Mouse (Mus musculus) hindbrain, embryonic 14.5 days (tissue): ENCODE results near the gene Btbd1. TPM values are rescaled to one million over a fixed set of nuclear protein-coding genes. Genes with fewer than 3 reads are reported as not detected.

Experiments used
- ATAC-seq: fragments of 200-750 bp; cut with Nextera tagmentation; 2 replicates; pipeline ENCODE4 v1.8.0; 2017; ENCODE audit warnings: moderate number of reproducible peaks, mild to moderate bottlenecking, moderate TSS enrichment, moderate library complexity; ENCODE audit not compliant: low FRiP score
- DNase-seq: peaks from one replicate; pipeline ENCODE4 v3.0.0-alpha.2; 2015; ENCODE audit warnings: low spot score
- H3K27ac ChIP-seq: fragments of 300-500 bp; sonication (generic); 2 replicates; pipeline ENCODE4 v1.5.1; 2014; ENCODE audit warnings: mild to moderate bottlenecking, moderate library complexity
- H3K27me3 ChIP-seq: fragments of 300-500 bp; sonication (generic); 2 replicates; pipeline ENCODE4 v1.6.1; 2014; ENCODE audit warnings: mild to moderate bottlenecking, low read length, mixed read lengths; ENCODE audit not compliant: control insufficient read depth, insufficient read depth
- H3K36me3 ChIP-seq: fragments of 300-500 bp; sonication (generic); replicated peaks from 2 replicates; pipeline ENCODE4 v1.6.1; 2014; ENCODE audit not compliant: control insufficient read depth, insufficient read depth
- H3K4me1 ChIP-seq: fragments of 300-500 bp; sonication (generic); replicated peaks from 2 replicates; pipeline ENCODE4 v1.6.1; 2014; ENCODE audit warnings: antibody characterized with exemption, low read length, mixed read lengths; ENCODE audit not compliant: control insufficient read depth, insufficient read depth
- H3K4me2 ChIP-seq: fragments of 300-500 bp; sonication (generic); replicated peaks from 2 replicates; pipeline ENCODE4 v1.6.1; 2014; ENCODE audit warnings: mild to moderate bottlenecking, moderate library complexity
- H3K4me3 ChIP-seq: fragments of 300-500 bp; sonication (generic); replicated peaks from 2 replicates; pipeline ENCODE4 v1.5.1; 2014; ENCODE audit warnings: mild to moderate bottlenecking, low read length
- H3K9ac ChIP-seq: fragments of 300-500 bp; sonication (generic); 2 replicates; pipeline ENCODE4 v1.6.1; 2014
- H3K9me3 ChIP-seq: fragments of 300-500 bp; sonication (generic); 2 replicates; pipeline ENCODE4 v1.6.1; 2016; ENCODE audit warnings: low read length; ENCODE audit not compliant: control insufficient read depth
- WGBS: fragments of 180-500 bp; shearing (Covaris S2); extraction: QIAGEN DNeasy Blood & Tissue Kit; methylation state at CpG from one replicate; pipeline ENCODE4 v1.1.7; 2014; 5-methylcytosine and 5-hydroxymethylcytosine counted together
- polyA plus RNA-seq: library from polyadenylated mRNA; unstranded; fragments of >200 nt; fragmentation: Nextera tagmentation; extraction: Ambion mirVana; gene quantifications from 2 replicates; pipeline ENCODE4 v1.2.1, GENCODE M21; 2014

Btbd1 gene
- polyA plus RNA-seq, 1 experiment from 2014 or later = 132 TPM

- Histone ChIP-seq H3K4me1 (peaks cover 21% of the 10 kb centered on the region), H3K9me3 (no peaks in the 10 kb centered on the region), H3K27me3 (peaks cover 7% of the 10 kb centered on the region; the same call in 1 of the 2 replicates), H3K36me3 (no peaks in the 10 kb centered on the region), H3K4me2 (no peak overlapping the region), H3K9ac (no peak overlapping the region), H3K27ac (no peak overlapping the region), H3K4me3 (no peak overlapping the region)
- ATAC-seq = no peak
- DNase-seq = no peak
- 59% methylated on average over 8 of the region's 8 CpGs for WGBS
Measured at GRCm38 (mm10) chr7:81854568-81855307, 25.5 kb upstream of the Btbd1 start.

GRCm38 (mm10) chr7:81851706-81852105, 22.5 kb upstream of the Btbd1 start:
- Histone ChIP-seq H3K4me2 (no peak overlapping the region), H3K9ac (no peak overlapping the region), H3K27me3 (no peaks in the 10 kb centered on the region), H3K9me3 (no peaks in the 10 kb centered on the region), H3K27ac (no peak overlapping the region), H3K36me3 (no peaks in the 10 kb centered on the region), H3K4me1 (peaks cover 7% of the 10 kb centered on the region), H3K4me3 (no peak overlapping the region)
- no peak for DNase-seq
- WGBS = 87% methylated on average over 3 of the region's 3 CpGs
- no peak for ATAC-seq

- no peaks in the 10 kb centered on the region for H3K27me3 ChIP-seq
- H3K4me3 ChIP-seq = no peak overlapping the region
- no peaks in the 10 kb centered on the region for H3K36me3 ChIP-seq
- no peak for ATAC-seq
- H3K9ac ChIP-seq = no peak overlapping the region
- H3K27ac ChIP-seq = no peak overlapping the region
- DNase-seq = no peak
- H3K9me3 ChIP-seq = no peaks in the 10 kb centered on the region
- peaks cover 7% of the 10 kb centered on the region for H3K4me1 ChIP-seq
- H3K4me2 ChIP-seq = no peak overlapping the region
- WGBS = 88% methylated on average over 6 of the region's 6 CpGs
Measured at GRCm38 (mm10) chr7:81850171-81850570, 20.9 kb upstream of the Btbd1 start.

GRCm38 (mm10) chr7:81849633-81850032, 20.4 kb upstream of the Btbd1 start:
- WGBS = 89% methylated on average over 7 of the region's 7 CpGs

GRCm38 (mm10) chr7:81849214-81849613, 20.0 kb upstream of the Btbd1 start:
- no peak overlapping the region for H3K27ac ChIP-seq

More at GRCm38 (mm10) chr7:81849633-81850032, 20.4 kb upstream of the Btbd1 start:
- Histone ChIP-seq H3K27me3 (no peaks in the 10 kb centered on the region), H3K36me3 (no peaks in the 10 kb centered on the region), H3K4me1 (peaks cover 3% of the 10 kb centered on the region), H3K9ac (no peak overlapping the region), H3K4me2 (no peak overlapping the region), H3K9me3 (no peaks in the 10 kb centered on the region), H3K27ac (no peak overlapping the region), H3K4me3 (no peak overlapping the region)
- no peak for ATAC-seq
- DNase-seq = no peak

GRCm38 (mm10) chr7:81847777-81848176, 18.5 kb upstream of the Btbd1 start:
- Histone ChIP-seq H3K4me1 (no peaks in the 10 kb centered on the region), H3K9ac (no peak overlapping the region), H3K4me3 (no peak overlapping the region), H3K4me2 (no peak overlapping the region), H3K36me3 (no peaks in the 10 kb centered on the region), H3K27ac (no peak overlapping the region), H3K9me3 (no peaks in the 10 kb centered on the region), H3K27me3 (no peaks in the 10 kb centered on the region)
- WGBS = 33% methylated on average over 4 of the region's 4 CpGs
- DNase-seq (no peak), ATAC-seq (no peak)

More at GRCm38 (mm10) chr7:81849214-81849613, 20.0 kb upstream of the Btbd1 start:
- Histone ChIP-seq H3K9me3 (no peaks in the 10 kb centered on the region), H3K27me3 (no peaks in the 10 kb centered on the region), H3K4me2 (no peak overlapping the region), H3K4me3 (no peak overlapping the region), H3K36me3 (no peaks in the 10 kb centered on the region), H3K4me1 (no peaks in the 10 kb centered on the region), H3K9ac (no peak overlapping the region)
- WGBS = 98% methylated on average over 5 of the region's 5 CpGs
- ATAC-seq = no peak
- DNase-seq = no peak

- Histone ChIP-seq H3K9me3 (no peaks in the 10 kb centered on the region), H3K27me3 (no peaks in the 10 kb centered on the region), H3K27ac (no peak overlapping the region), H3K4me1 (no peaks in the 10 kb centered on the region), H3K9ac (no peak overlapping the region), H3K36me3 (no peaks in the 10 kb centered on the region), H3K4me2 (no peak overlapping the region), H3K4me3 (no peak overlapping the region)
- ATAC-seq (peak; percentile 57; the same call in 1 of the 2 replicates), DNase-seq (no peak)
- WGBS = 47% methylated on average over 8 of the region's 8 CpGs
Measured at GRCm38 (mm10) chr7:81847010-81847409, 17.8 kb upstream of the Btbd1 start.

- Histone ChIP-seq H3K27ac (no peak overlapping the region), H3K4me2 (no peak overlapping the region), H3K4me1 (no peaks in the 10 kb centered on the region), H3K4me3 (no peak overlapping the region), H3K27me3 (no peaks in the 10 kb centered on the region), H3K9ac (no peak overlapping the region), H3K36me3 (no peaks in the 10 kb centered on the region), H3K9me3 (no peaks in the 10 kb centered on the region)
- ATAC-seq (no peak), DNase-seq (no peak)
- 89% methylated on average over 8 of the region's 8 CpGs for WGBS
Measured at GRCm38 (mm10) chr7:81846008-81846407, 16.8 kb upstream of the Btbd1 start.

- no peaks in the 10 kb centered on the region for H3K9me3 ChIP-seq
- H3K9ac ChIP-seq = no peak overlapping the region
- H3K4me3 ChIP-seq = no peak overlapping the region
- WGBS = 82% methylated on average over 3 of the region's 3 CpGs
- no peaks in the 10 kb centered on the region for H3K36me3 ChIP-seq
- no peaks in the 10 kb centered on the region for H3K27me3 ChIP-seq
- H3K4me2 ChIP-seq = no peak overlapping the region
- H3K4me1 ChIP-seq = no peaks in the 10 kb centered on the region
- H3K27ac ChIP-seq = no peak overlapping the region
- no peak for ATAC-seq
- no peak for DNase-seq
Measured at GRCm38 (mm10) chr7:81845313-81845712, 16.1 kb upstream of the Btbd1 start.
